Mouse (Mus musculus): ENCODE results near the gene Uqcc2.

The Uqcc2 gene

GRCm38 (mm10) chr17:27123813-27124375 is 9.8 kb downstream of the Uqcc2 start:
- no peak for DNase-seq (ENCODE audit: low spot score in 2 of 2)

DNA sequence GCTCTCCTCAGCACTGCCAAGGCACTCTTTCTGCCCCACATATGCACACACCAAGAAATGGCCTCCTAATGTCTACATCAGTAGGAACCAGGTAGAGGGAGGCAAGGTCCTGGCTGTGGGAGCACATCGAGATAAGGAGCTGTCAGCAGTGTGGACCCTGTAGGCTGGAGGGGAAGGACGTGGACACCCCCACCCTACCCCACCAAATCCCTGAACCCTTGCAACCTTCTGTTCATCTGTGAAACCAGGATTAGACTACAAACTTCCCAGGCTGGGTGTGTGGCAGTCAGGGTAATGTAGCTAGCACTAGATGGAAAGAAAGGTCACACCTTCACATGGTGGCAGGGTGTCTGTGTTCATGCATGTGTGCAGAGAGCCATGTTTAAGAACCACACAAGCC is 10.6 kb downstream of the Uqcc2 start:
- DNase-seq (ENCODE audit: low spot score in 2 of 2): no peak

- DNase-seq (ENCODE audit: low spot score in 2 of 2): no peak
Measured at GRCm38 (mm10) chr17:27122701-27123100, 11.0 kb downstream of the Uqcc2 start.

GRCm38 (mm10) chr17:27121781-27122180 is 11.9 kb downstream of the Uqcc2 start:
- DNase-seq (ENCODE audit: low spot score in 2 of 2): no peak

DNA sequence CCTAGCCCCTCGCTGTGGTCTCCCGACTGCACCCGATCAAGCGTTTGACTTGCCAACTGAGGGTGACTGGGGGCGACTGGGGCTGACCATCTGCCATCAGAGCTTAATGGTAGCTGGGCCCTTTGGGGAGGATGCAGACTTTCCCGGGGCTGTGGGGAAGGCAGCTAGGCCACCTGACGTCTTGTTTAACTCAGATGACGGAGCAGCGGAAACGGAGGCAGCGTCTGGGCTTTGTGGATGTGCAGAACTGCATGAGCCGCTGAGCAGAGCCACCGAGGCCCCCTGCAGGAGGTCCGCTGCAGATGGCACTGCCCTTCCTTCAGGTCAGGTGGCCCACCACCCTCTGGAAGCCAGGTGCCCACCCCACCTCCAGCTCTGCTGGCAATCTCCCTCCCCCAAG is 12.4 kb downstream of the Uqcc2 start:
- no peak for DNase-seq (ENCODE audit: low spot score in 2 of 2)

GRCm38 (mm10) chr17:27120561-27121024 is 13.1 kb downstream of the Uqcc2 start:
- DNase-seq (ENCODE audit: low spot score in 2 of 2): no peak

- DNase-seq (ENCODE audit: low spot score in 2 of 2): no peak
Measured at GRCm38 (mm10) chr17:27119954-27120353, 13.8 kb downstream of the Uqcc2 start.

DNA sequence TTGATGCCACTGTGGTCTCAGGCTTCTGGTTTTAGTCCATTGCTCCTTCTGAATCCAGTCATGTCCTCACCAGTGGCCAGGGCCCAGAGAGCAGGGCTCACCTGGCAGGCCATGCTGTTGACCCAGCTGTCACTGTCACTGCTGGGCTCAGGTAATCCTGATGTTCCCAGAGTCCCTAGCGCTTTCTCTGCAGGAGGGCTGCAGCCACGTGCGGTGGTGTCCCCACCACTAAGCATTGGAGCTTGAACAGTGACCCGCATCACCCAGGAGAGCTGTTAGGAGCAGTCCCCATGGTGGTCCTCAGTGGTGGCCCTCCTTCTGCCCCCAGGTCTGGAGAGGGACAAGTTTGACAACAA is 14.2 kb downstream of the Uqcc2 start:
- no peak for DNase-seq (ENCODE audit: low spot score in 2 of 2)

DNA sequence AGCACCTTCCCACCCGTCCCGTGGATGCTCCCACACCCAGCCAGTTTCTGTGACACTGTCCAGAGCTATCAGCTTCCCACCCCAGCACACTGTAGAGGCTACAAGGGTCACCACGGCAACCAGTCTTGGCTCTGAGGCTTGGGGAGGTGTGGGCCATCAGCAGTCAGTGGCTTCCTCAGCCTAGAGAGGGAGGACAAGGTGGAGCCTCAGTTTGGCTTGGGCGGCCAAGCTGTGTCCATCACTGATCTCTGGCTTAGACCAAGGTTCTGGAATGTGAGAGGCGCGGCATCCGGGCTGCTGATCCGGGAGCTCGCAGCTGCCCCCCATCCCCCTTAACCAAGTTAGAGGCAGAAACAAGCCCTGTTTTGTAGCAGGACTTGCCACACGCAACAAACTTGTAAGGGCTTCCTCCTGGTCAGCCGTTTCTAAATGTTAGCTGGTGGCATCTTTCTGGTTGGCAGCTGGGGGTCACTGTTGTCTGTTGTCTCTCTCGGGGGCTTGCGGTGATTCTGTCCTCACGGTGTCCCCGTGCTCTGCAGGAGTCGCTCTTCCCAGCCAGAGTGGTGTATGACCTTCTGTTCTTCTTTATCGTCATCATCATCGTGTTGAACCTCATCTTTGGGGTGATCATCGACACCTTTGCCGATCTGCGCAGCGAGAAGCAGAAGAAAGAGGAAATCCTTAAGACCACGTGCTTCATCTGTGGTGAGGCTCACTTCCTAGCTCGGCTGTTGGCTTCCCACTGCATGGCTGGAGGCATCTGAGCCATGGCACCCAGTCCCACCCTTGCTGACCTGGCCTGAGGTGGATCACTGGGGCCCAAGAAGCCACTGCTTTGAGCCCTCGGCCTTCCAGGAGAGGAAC is 14.8 kb downstream of the Uqcc2 start:
- DNase-seq (ENCODE audit: low spot score in 2 of 2): no peak

- no peak for DNase-seq (ENCODE audit: low spot score in 2 of 2)
Measured at GRCm38 (mm10) chr17:27110072-27110471, 23.6 kb downstream of the Uqcc2 start.

GRCm38 (mm10) chr17:27107936-27108335 is 25.8 kb downstream of the Uqcc2 start:
- DNase-seq (ENCODE audit: low spot score in 2 of 2): no peak

DNA sequence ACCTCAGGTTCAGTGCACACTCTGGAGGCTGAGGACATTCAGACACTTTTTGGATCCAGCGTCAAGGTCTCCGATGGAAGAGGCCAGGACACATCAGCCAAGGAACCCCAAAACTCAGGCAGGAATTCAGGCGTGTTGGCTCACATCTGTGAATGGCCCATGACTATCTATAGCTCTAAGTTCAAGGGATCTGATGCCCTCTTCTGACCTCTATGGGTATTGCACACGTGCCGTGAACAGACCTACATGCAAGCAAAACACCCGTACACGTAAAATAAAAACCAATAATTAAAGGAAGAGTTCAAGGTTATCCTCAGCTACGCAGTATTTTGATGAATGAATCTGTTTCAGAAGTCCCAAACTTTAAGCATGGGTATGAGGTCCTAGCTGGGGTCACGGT is 27.0 kb downstream of the Uqcc2 start:
- peak in 1 of 2 experiments; percentile 20 for DNase-seq (ENCODE audit: low spot score in 2 of 2)

GRCm38 (mm10) chr17:27105698-27106470 is 27.8 kb downstream of the Uqcc2 start:
- no peak for DNase-seq (ENCODE audit: low spot score in 2 of 2)

DNA sequence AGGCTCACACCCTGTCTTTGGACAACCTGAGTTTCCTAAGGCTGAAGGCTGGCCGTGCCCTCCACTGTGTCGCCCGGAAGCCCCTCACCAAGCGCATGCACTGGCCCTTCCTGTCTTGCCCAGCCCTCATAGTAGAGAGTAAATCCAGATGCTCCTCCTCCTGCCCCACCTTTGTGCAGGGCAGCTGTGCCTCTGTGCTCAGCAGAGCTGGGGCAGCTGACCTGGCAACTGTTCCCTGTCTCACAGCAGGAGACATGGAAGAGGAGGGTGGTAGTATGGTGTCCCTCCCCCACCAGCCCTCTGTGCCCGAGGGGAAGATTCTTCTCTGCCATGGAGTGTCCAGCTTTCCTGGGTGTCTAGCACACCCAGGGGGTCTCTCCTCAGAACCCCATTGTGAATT is 32.0 kb downstream of the Uqcc2 start:
- DNase-seq (ENCODE audit: low spot score in 2 of 2): no peak

DNA sequence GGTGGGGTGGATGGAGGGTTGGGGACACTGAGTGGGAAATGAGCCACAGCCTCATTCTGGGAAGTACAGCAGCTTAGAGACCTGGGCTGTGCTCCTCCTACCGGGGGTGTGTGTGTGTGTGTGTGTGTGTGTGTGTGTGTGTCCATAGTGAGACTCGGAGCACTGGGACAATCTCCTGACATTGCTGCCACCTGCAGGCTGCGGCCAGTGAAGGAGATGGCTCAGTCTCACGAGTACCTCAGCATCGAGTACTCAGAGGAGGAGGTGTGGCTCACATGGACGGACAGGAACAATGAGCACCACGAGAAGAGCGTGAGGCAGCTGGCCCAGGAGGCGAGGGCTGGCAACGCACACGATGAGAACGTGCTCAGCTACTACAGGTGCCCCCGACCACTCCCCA is 38.0 kb downstream of the Uqcc2 start:
- DNase-seq (ENCODE audit: low spot score in 2 of 2): no peak

- no peak for DNase-seq (ENCODE audit: low spot score in 2 of 2)
Measured at GRCm38 (mm10) chr17:27090068-27090467, 43.6 kb downstream of the Uqcc2 start.

DNA sequence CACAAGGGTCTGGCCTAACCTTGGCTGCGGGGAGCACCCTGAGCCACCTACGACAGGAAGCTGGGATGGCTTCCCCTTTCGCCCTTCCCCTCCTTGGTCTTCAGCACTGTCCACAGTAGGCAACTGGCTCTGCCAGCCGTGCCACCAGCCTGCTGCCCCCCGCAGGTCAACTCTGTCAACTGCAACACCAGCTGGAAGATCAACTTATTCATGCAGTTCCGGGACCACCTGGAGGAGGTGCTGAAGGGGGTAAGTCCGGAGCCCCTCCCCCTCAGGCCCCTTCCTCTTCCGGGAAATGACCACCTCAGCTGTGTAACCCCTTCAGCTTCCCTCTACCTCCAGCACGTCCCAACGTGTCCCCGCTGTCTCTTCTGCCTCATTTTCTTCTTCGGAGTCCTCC is 46.3 kb downstream of the Uqcc2 start:
- DNase-seq (ENCODE audit: low spot score in 2 of 2): peak in 1 of 2 experiments; percentile 41

- peak; percentile 46 to 74 for DNase-seq (ENCODE audit: low spot score in 2 of 2)
Measured at GRCm38 (mm10) chr17:27085676-27086075, 48.0 kb downstream of the Uqcc2 start.

DNA sequence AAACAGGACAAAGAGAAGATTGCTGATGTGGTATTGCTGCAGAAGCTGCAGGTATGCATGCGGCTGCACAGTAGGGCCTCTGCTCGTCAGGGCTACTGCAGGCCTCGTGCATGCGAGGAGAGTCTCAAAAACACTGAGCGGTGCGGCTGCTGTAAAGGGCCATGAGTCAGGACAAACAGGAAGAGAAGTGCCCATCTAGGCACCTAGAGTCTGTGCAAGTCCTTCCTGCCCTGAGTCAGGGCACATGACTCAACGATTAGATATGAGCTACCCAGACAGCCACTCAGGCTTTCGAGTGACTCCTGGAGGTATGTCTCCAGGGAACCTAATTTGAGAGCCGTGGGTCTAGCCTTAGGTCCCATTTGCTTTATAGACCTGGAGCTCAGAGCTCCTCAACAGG is 50.1 kb downstream of the Uqcc2 start:
- no peak for DNase-seq (ENCODE audit: low spot score in 2 of 2)

- DNase-seq (ENCODE audit: low spot score in 2 of 2): no peak
Measured at GRCm38 (mm10) chr17:27082796-27083195, 50.9 kb downstream of the Uqcc2 start.

DNA sequence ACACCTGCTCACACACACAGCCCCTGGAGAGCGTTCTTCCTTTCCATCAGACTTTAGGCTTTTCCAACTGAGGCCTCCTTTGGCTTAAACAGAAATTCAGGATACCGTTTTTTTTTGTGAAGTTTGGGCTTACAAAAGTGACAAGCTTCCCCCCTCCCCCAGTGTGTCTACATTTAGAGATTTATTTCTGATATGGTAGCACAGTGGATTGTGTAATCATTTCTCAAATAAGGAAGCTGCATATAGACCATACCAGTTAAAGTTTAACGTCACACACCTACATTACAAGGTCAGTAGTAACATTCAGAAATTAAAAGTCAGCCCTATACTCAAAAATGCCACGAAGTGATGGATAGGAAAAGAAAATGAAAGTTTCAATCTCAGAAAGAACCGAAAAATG is 51.8 kb downstream of the Uqcc2 start:
- DNase-seq (ENCODE audit: low spot score in 2 of 2): no peak

GRCm38 (mm10) chr17:27078499-27078898 is 55.2 kb downstream of the Uqcc2 start:
- no peak for DNase-seq (ENCODE audit: low spot score in 2 of 2)

DNA sequence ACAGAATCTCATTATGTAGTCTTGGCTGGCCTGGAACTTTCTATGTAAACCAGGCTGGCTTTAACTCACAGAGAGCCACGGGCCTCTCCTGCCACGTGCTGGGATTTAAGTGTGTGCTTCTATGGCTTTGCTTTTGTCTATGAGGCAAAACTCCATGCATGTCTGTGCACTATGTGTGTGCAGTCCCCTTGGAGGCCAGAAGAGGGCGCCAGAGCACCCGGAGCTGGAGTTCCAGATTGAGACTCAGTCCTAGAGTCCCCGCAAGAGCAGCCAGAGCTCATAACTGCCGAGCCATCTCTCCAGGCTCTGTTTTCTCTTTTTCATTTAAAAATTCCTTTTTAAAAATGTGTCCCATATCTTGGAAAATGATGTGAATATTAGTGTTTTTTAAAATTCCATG is 55.8 kb downstream of the Uqcc2 start:
- DNase-seq (ENCODE audit: low spot score in 2 of 2): peak in 1 of 2 experiments; percentile 21
